Mouse (Mus musculus): ENCODE data around the gene Cuedc1.
A peak's percentile ranks its signal among the peaks of the same experiment; 100 is the strongest.

The Cuedc1 gene

GRCm38 (mm10) chr11:88118091-88118440, 20.2 kb downstream of the Cuedc1 start:
- DNase-seq (ENCODE audit: low spot score in 2 of 2), result no peak

DNA sequence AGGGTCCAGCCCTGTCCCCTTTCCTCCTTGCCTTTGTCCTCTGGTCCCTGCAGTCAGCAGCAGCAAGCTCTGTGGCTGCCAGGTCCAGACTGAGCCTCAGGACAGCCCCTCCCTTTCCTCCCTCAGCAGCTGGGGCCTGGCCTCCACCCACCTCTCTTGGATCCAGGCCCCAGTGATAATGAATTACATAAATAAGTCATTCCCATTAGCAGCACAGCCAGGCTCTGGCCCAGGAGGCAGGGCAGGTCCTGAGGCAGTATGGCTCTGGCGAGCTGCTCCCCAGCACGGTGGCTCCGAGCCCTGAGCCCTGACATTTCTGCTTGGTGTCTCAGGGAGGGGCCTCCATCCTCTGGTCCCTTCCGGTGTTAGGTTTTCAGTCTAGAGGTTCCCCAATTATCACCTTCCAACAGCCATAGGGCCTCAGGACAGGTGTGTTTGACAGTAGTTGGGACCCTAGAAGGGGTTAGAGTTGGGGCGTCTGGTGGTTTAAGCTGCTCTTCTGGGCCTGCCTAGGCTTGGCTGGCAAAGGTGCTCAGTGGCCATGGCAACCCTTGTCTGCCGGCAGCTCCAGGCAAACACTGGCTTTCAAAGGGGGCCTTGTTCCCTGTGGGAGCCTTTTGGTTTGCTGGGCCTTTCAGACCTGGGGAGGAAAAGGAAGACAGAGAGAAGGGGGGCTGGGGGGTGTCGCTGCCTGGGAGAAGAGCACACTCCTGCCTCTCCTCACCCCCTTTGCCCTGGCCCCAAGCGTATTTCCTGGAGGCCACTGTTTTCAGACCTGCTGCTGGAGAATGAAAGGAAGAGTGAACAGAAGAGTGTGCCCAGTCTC, 21.2 kb downstream of the Cuedc1 start:
- peak in 1 of 2 experiments; percentile 78 for DNase-seq (ENCODE audit: low spot score in 2 of 2)

- no peak for DNase-seq (ENCODE audit: low spot score in 2 of 2)
Observed at GRCm38 (mm10) chr11:88122545-88122944, 24.7 kb downstream of the Cuedc1 start.

DNA sequence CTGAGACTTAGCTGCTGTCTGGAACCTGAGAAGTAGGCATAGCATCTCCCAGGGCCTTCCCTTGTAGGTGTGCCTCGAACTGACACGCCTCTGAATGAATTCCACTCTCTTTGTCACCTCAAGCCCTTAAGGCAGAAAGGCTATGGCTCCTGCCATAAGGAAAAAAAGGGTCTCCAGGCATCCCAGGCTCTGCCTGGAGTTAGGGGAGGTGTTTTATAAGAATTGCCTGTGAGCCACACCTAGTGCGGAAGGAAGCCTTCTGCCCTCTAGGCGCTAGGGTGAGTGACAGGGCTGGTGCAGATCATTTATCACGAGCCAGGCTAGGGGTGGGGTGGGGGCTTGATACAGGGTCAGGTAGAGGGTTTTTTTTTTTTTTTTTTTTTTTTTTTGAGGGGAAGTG, 25.2 kb downstream of the Cuedc1 start:
- no peak for DNase-seq (ENCODE audit: low spot score in 2 of 2)

GRCm38 (mm10) chr11:88123731-88124130, 25.9 kb downstream of the Cuedc1 start:
- DNase-seq (ENCODE audit: low spot score in 2 of 2), result no peak

DNA sequence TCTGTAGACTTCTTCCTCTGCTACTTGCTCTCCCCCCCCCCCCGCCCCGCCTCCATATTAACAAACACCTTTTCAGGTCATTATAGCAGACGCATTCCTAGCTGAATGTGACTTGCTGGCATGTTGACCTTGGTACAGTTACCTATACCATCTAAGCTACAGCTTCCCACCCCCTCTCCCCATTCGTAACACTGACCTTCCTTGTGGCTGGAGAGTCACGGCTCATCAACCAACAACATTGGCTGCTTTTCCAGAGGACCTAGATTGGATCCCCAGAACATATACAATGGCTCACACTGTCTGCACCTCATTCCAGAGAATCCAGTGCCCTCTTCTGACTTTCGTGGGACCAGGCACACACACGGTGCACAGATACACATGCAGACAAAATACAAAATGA, 27.6 kb downstream of the Cuedc1 start:
- DNase-seq (ENCODE audit: low spot score in 2 of 2), result no peak

DNA sequence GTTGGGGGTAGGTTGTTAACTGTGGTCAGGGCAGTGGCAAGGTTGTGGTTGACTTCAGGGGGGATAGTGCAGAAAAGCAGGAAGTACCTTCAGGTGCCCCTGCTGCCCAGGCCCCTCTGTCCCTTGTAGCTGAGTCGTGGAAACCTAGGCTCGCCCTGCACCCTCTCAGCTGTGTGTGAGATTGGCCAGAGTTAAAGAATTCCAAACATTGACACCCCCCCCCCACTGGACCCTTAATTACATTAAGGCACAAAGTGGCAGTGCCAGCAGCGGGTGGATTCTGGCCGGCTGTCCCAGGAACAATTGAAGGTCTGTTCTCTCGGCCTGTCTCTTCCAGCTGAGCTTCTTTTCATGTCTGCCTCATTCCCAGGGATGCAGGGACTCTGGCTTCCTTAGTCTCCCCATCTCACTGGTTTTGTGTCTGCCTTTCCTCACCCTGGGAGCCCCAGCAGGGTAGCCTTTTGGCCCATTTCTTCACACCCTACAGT, 28.5 kb downstream of the Cuedc1 start:
- no peak for DNase-seq (ENCODE audit: low spot score in 2 of 2)

DNA sequence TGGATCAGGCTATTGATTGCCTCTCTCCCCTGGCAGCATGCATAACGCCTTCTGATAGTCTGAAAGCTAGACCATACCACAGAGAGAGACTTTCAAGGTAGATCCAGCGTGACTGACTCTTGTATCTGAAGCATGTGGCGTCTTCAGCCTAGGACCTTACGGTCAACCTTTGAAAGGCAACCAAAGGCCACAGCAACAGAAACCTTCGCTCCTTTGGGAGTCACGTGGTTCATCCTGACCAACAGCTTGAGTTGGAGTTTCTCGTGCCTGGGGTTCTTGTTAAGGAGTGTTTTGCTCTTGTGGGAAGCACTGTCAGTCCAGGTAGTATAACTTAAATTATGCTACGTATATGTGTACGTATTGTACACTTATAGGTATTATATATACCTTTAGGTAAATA, 30.6 kb downstream of the Cuedc1 start:
- no peak for DNase-seq (ENCODE audit: low spot score in 2 of 2)

- no peak for DNase-seq (ENCODE audit: low spot score in 2 of 2)
Observed at GRCm38 (mm10) chr11:88129281-88129680, 31.4 kb downstream of the Cuedc1 start.

GRCm38 (mm10) chr11:88129935-88130334, 32.1 kb downstream of the Cuedc1 start:
- no peak for DNase-seq (ENCODE audit: low spot score in 2 of 2)

- peak in 1 of 2 experiments; percentile 39 for DNase-seq (ENCODE audit: low spot score in 2 of 2)
Observed at GRCm38 (mm10) chr11:88131847-88132246, 34.0 kb downstream of the Cuedc1 start.

GRCm38 (mm10) chr11:88135218-88135617, 37.4 kb downstream of the Cuedc1 start:
- no peak for DNase-seq (ENCODE audit: low spot score in 2 of 2)

GRCm38 (mm10) chr11:88137814-88138425, 40.1 kb downstream of the Cuedc1 start:
- DNase-seq (ENCODE audit: low spot score in 2 of 2), result no peak

- DNase-seq (ENCODE audit: low spot score in 2 of 2), result no peak
Observed at GRCm38 (mm10) chr11:88139256-88139861, 41.5 kb downstream of the Cuedc1 start.

DNA sequence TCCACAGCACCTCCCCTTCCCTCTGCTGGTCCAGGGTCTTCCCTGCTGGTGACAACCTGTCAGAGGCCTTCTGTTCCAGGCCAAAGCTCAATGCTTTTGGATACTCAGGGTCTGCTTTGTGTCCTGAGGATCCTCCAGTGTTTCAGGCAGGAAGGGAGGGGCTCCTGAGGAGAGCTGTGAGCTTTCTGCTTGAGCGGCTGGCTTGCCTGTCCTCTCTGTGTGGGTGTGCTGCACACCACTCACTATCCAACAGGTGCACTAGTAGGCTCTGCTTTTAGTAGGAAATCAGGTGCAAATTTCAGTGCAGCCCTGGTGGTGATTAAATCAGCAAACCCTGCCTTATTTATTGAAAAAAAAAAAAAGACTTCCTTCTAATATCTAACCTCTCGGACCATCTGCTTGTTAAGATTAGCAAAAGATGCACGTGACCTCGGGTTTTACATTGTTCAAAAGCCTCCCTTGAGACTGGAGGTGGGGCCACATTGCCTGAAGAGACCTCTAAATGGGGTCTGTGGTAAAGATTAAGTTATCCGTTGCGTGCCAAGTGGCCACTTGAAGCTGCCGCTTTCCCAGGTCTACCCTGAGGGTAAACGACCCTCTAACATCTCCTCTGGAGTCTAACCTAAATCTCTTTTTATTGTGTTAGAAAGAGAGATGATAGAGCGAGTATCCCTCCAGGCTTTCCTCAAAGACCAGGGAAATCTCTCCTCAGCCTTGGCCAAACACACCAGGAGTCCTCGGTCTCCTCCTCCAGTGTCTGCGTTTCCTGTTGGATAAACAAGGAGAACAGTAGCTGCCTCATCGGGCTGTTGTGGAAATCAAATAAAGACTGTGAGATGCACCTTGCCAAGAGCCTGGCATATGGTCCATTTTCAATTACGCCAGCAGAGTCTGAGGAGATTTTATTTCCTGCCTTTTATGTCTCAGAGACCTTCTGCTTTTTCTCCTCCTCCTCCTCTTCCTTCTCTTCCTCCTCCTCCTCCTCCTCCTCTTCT, 42.5 kb downstream of the Cuedc1 start:
- no peak for DNase-seq (ENCODE audit: low spot score in 2 of 2)

GRCm38 (mm10) chr11:88142362-88142761, 44.5 kb downstream of the Cuedc1 start:
- DNase-seq (ENCODE audit: low spot score in 2 of 2), result no peak

- no peak for DNase-seq (ENCODE audit: low spot score in 2 of 2)
Observed at GRCm38 (mm10) chr11:88144100-88144499, 46.2 kb downstream of the Cuedc1 start.

DNA sequence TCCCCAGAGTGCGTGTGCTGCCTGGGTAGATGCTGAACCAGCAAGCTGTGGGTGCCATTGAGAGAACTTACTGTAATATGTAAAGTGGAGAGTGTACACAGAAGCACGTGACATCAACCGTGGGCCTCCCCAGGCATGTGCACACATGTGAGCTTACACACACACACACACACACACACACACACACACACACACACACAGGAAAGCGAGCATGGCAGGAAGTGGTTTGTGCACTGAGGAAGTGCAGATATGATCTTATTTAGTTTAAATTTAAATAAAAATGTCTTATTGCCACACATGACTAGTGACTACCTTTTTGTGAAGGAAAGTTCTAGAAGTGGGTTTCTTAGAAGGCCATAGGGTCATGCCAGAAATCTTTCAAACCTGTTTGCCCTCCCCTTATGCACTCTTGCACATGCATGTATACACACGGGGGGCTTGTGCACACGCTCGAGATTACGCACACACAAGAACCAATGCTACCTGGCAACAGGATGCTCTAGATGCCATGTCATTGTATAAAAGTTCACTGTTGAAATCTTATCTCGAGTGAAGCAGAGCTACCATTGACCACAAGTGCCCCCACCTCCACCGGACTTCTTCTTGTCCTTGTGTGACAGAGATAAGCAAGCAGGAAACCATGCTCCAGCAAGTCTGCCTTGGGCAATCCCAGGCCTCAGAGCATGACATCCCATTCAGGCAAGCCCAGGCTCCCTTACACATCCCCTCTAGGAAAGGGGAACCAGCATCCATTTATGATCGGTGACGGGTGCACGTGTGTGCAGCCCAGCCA, 47.6 kb downstream of the Cuedc1 start:
- no peak for DNase-seq (ENCODE audit: low spot score in 2 of 2)

DNA sequence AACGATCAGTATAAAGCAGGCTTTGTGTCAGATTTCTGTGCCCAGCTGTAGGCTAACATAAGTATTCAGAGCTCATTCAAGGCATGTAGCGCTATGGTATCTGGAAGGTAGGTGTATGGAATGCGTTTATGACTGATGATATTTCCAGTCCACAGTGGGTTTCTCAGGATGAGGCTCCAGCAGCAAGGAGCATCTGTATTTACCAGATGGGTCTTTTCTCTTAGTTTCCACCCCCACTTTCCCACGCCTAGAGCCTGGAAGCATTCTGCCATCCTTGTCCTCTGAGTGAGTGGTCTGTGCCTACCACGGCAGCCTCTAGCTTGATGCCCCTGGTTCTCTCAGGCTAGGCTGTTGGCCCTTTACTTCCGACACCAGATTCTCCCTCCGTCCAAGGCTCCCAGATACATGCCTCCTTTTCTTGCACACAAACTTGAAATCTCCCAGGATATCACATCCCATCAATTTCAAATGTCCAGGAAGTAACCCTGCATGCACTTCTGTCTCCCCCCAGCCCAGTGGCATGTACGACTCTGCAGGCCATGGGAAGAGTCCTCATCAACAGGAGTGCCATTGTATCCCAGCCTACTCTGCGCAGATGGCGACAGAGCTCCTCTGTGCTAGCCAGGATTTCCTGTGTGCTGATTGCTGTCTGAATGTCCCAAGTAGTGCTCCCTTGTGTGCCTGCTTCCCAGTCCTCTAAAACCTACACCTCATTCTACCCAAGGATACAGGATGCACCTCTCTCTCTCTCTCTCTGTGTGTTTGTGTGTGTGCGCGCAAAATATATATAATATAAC, 48.6 kb downstream of the Cuedc1 start:
- no peak for DNase-seq (ENCODE audit: low spot score in 2 of 2)

GRCm38 (mm10) chr11:88147388-88147787, 49.5 kb downstream of the Cuedc1 start:
- DNase-seq (ENCODE audit: low spot score in 2 of 2), result no peak
